Mouse (Mus musculus): ENCODE measurements at regions not wholly inside any gene's neighbourhood (a gene's known extent, or its start where the extent isn't known, plus 50 kb on each side); places are given as distances from the start of the nearest gene placed in this dataset.

- Histone ChIP-seq H3K4me3 (ENCODE audit: control insufficient read depth in 1 of 2, insufficient read depth in 1 of 2, low read depth in 2 of 2, low read length in 2 of 2) (no peak overlapping the region), H3K27me3 (ENCODE audit: control insufficient read depth in 1 of 2, insufficient read depth in 2 of 2, low read length in 2 of 2) (no peaks in the 10 kb centered on the region), H3K36me3 (ENCODE audit: control insufficient read depth in 1 of 2, insufficient read depth in 2 of 2, low read length in 2 of 2) (no peaks in the 10 kb centered on the region), H3K79me2 (ENCODE audit: control insufficient read depth, insufficient read depth, low read length, poor library complexity) (no peaks in the 10 kb centered on the region), H3K9me3 (replicated peaks; ENCODE audit: insufficient read depth, low read length) (no peaks in the 10 kb centered on the region), H3K27ac (ENCODE audit: control insufficient read depth, low read depth, low read length) (no peak overlapping the region), H3K9ac (ENCODE audit: control insufficient read depth, low read depth, low read length, poor library complexity, severe bottlenecking) (no peak overlapping the region), H3K4me1 (ENCODE audit: control insufficient read depth in 1 of 2, insufficient read depth in 2 of 2, low read length in 2 of 2) (no peaks in the 10 kb centered on the region)
- DNase-seq (ENCODE audit: low read depth, low spot score) = no peak
- TF ChIP-seq KAT2A (conservative IDR thresholded peaks at IDR 0.05; ENCODE audit: low read depth, low read length) (no peak), MAX (IDR thresholded peaks at IDR 0.05; ENCODE audit: low read length) (no peak), ELF1 (IDR thresholded peaks at IDR 0.05; ENCODE audit: low read depth, low read length) (no peak), BHLHE40 (IDR thresholded peaks at IDR 0.05; ENCODE audit: borderline replicate concordance, low read depth, low read length) (no peak)
Observed at GRCm38 (mm10) chr14:105818841-105819240, 77.8 kb downstream of the Spry2 start.

GRCm38 (mm10) chr14:105817481-105817880 is 79.1 kb downstream of the Spry2 start:
- Histone ChIP-seq H3K4me3 (ENCODE audit: control insufficient read depth in 1 of 2, insufficient read depth in 1 of 2, low read depth in 2 of 2, low read length in 2 of 2) (no peak overlapping the region), H3K9ac (ENCODE audit: control insufficient read depth, low read depth, low read length, poor library complexity, severe bottlenecking) (no peak overlapping the region), H3K36me3 (ENCODE audit: control insufficient read depth in 1 of 2, insufficient read depth in 2 of 2, low read length in 2 of 2) (no peaks in the 10 kb centered on the region), H3K4me1 (ENCODE audit: control insufficient read depth in 1 of 2, insufficient read depth in 2 of 2, low read length in 2 of 2) (no peaks in the 10 kb centered on the region), H3K9me3 (replicated peaks; ENCODE audit: insufficient read depth, low read length) (no peaks in the 10 kb centered on the region), H3K79me2 (ENCODE audit: control insufficient read depth, insufficient read depth, low read length, poor library complexity) (no peaks in the 10 kb centered on the region), H3K27ac (ENCODE audit: control insufficient read depth, low read depth, low read length) (no peak overlapping the region), H3K27me3 (ENCODE audit: control insufficient read depth in 1 of 2, insufficient read depth in 2 of 2, low read length in 2 of 2) (no peaks in the 10 kb centered on the region)
- TF ChIP-seq ELF1 (IDR thresholded peaks at IDR 0.05; ENCODE audit: low read depth, low read length) = no peak
- no peak for TF ChIP-seq ZKSCAN1 (IDR thresholded peaks at IDR 0.05; ENCODE audit: low read depth, low read length)
- no peak for DNase-seq (ENCODE audit: low read depth, low spot score)

GRCm38 (mm10) chr14:105815827-105816226 is 80.8 kb downstream of the Spry2 start:
- DNase-seq (ENCODE audit: low read depth, low spot score) = no peak
- Histone ChIP-seq H3K4me3 (ENCODE audit: control insufficient read depth in 1 of 2, insufficient read depth in 1 of 2, low read depth in 2 of 2, low read length in 2 of 2) (no peak overlapping the region), H3K27ac (ENCODE audit: control insufficient read depth, low read depth, low read length) (no peak overlapping the region), H3K27me3 (ENCODE audit: control insufficient read depth in 1 of 2, insufficient read depth in 2 of 2, low read length in 2 of 2) (no peaks in the 10 kb centered on the region), H3K79me2 (ENCODE audit: control insufficient read depth, insufficient read depth, low read length, poor library complexity) (no peaks in the 10 kb centered on the region), H3K9ac (ENCODE audit: control insufficient read depth, low read depth, low read length, poor library complexity, severe bottlenecking) (no peak overlapping the region), H3K36me3 (ENCODE audit: control insufficient read depth in 1 of 2, insufficient read depth in 2 of 2, low read length in 2 of 2) (no peaks in the 10 kb centered on the region), H3K4me1 (ENCODE audit: control insufficient read depth in 1 of 2, insufficient read depth in 2 of 2, low read length in 2 of 2) (no peaks in the 10 kb centered on the region), H3K9me3 (replicated peaks; ENCODE audit: insufficient read depth, low read length) (no peaks in the 10 kb centered on the region)
- no peak for TF ChIP-seq BHLHE40 (IDR thresholded peaks at IDR 0.05; ENCODE audit: borderline replicate concordance, low read depth, low read length)
- TF ChIP-seq NRF1 (IDR thresholded peaks at IDR 0.05; ENCODE audit: insufficient read depth, low read depth, low read length, poor library complexity, severe bottlenecking) = no peak
- TF ChIP-seq ELF1 (IDR thresholded peaks at IDR 0.05; ENCODE audit: low read depth, low read length) = no peak
- no peak for TF ChIP-seq E2F4 (IDR thresholded peaks at IDR 0.05; ENCODE audit: borderline replicate concordance, low read depth, low read length)
- TF ChIP-seq KAT2A (conservative IDR thresholded peaks at IDR 0.05; ENCODE audit: low read depth, low read length) = no peak

- Histone ChIP-seq H3K4me3 (ENCODE audit: control insufficient read depth in 1 of 2, insufficient read depth in 1 of 2, low read depth in 2 of 2, low read length in 2 of 2) (no peak overlapping the region), H3K9ac (ENCODE audit: control insufficient read depth, low read depth, low read length, poor library complexity, severe bottlenecking) (no peak overlapping the region), H3K79me2 (ENCODE audit: control insufficient read depth, insufficient read depth, low read length, poor library complexity) (no peaks in the 10 kb centered on the region), H3K9me3 (replicated peaks; ENCODE audit: insufficient read depth, low read length) (no peaks in the 10 kb centered on the region), H3K4me1 (ENCODE audit: control insufficient read depth in 1 of 2, insufficient read depth in 2 of 2, low read length in 2 of 2) (no peaks in the 10 kb centered on the region), H3K27ac (ENCODE audit: control insufficient read depth, low read depth, low read length) (no peak overlapping the region), H3K27me3 (ENCODE audit: control insufficient read depth in 1 of 2, insufficient read depth in 2 of 2, low read length in 2 of 2) (no peaks in the 10 kb centered on the region), H3K36me3 (ENCODE audit: control insufficient read depth in 1 of 2, insufficient read depth in 2 of 2, low read length in 2 of 2) (no peaks in the 10 kb centered on the region)
- no peak for DNase-seq (ENCODE audit: low read depth, low spot score)
- TF ChIP-seq RAD21 (IDR thresholded peaks at IDR 0.05; ENCODE audit: low read depth, low read length) = no peak
- no peak for TF ChIP-seq KAT2A (conservative IDR thresholded peaks at IDR 0.05; ENCODE audit: low read depth, low read length)
- no peak for TF ChIP-seq MXI1 (IDR thresholded peaks at IDR 0.05; ENCODE audit: low read depth, low read length)
- TF ChIP-seq EP300 (IDR thresholded peaks at IDR 0.05; ENCODE audit: low read depth in 1 of 2, low read length in 2 of 2) = no peak
- TF ChIP-seq RCOR1 (IDR thresholded peaks at IDR 0.05; ENCODE audit: low read depth, low read length) = no peak
- TF ChIP-seq TAL1 (IDR thresholded peaks at IDR 0.05; ENCODE audit: low read length) = no peak
- TF ChIP-seq USF2 (IDR thresholded peaks at IDR 0.05; ENCODE audit: borderline replicate concordance in 1 of 2, insufficient read depth in 1 of 2, low read depth in 1 of 2, low read length in 2 of 2) = no peak
- no peak for TF ChIP-seq E2F4 (IDR thresholded peaks at IDR 0.05; ENCODE audit: borderline replicate concordance, low read depth, low read length)
- no peak for TF ChIP-seq CHD1 (IDR thresholded peaks at IDR 0.05; ENCODE audit: low read depth, low read length)
- no peak for TF ChIP-seq TCF12 (IDR thresholded peaks at IDR 0.05; ENCODE audit: low read depth, low read length)
- no peak for TF ChIP-seq SIN3A (IDR thresholded peaks at IDR 0.05; ENCODE audit: low read length)
- no peak for TF ChIP-seq UBTF (IDR thresholded peaks at IDR 0.05; ENCODE audit: borderline replicate concordance, insufficient read depth, low read depth, low read length)
- no peak for TF ChIP-seq POLR2AphosphoS5 (IDR thresholded peaks at IDR 0.05; ENCODE audit: borderline replicate concordance, low read depth, low read length)
- no peak for TF ChIP-seq MYB (IDR thresholded peaks at IDR 0.05; ENCODE audit: low read depth, low read length)
Observed at GRCm38 (mm10) chr14:105815281-105815680, 81.3 kb downstream of the Spry2 start.
